Mouse (Mus musculus): Measurements from ENCODE around the gene Plxdc1.

GRCm38 (mm10) chr11:97974141-97974540 lies 12.1 kb downstream of the Plxdc1 start:
- TF ChIP-seq CTCF (IDR thresholded peaks at IDR 0.05; ENCODE audit: insufficient read depth, low read depth, low read length) (no peak), POLR2A (IDR thresholded peaks at IDR 0.05; ENCODE audit: insufficient read depth, low read depth, low read length) (no peak)
